Mouse (Mus musculus) 3T3-L1 (cell line): Measurements from ENCODE around the gene Clrn3.

Source experiments
- DNase-seq: peaks from one replicate; pipeline ENCODE4 v3.0.0-alpha.2; 2015; ENCODE audit warnings: low read depth, low spot score

Gene Clrn3

GRCm38 (mm10) chr7:135487423-135487822 is 41.0 kb downstream of the Clrn3 start:
- DNase-seq = peak; percentile 75

- DNase-seq = no peak
These were observed 41.6 kb downstream of the Clrn3 start for GRCm38 (mm10) chr7:135486645-135487382.

GRCm38 (mm10) chr7:135485796-135486410 is 42.6 kb downstream of the Clrn3 start:
- DNase-seq = no peak

GRCm38 (mm10) chr7:135485116-135485795 is 43.2 kb downstream of the Clrn3 start:
- no peak for DNase-seq

GRCm38 (mm10) chr7:135484341-135484740 is 44.1 kb downstream of the Clrn3 start:
- no peak for DNase-seq

- DNase-seq = no peak
These were observed 44.7 kb downstream of the Clrn3 start for GRCm38 (mm10) chr7:135483751-135484150.

- no peak for DNase-seq
These were observed 47.3 kb downstream of the Clrn3 start for GRCm38 (mm10) chr7:135481150-135481549.

GRCm38 (mm10) chr7:135479912-135480311 is 48.5 kb downstream of the Clrn3 start:
- DNase-seq = no peak

GRCm38 (mm10) chr7:135479322-135479880 is 49.1 kb downstream of the Clrn3 start:
- peak; percentile 88 for DNase-seq

GRCm38 (mm10) chr7:135477256-135477655 is 51.2 kb downstream of the Clrn3 start:
- no peak for DNase-seq

- DNase-seq = no peak
These were observed 52.5 kb downstream of the Clrn3 start for GRCm38 (mm10) chr7:135475981-135476380.

- DNase-seq = no peak
These were observed 58.1 kb downstream of the Clrn3 start for GRCm38 (mm10) chr7:135470319-135470718.

GRCm38 (mm10) chr7:135468631-135469030 is 59.8 kb downstream of the Clrn3 start:
- DNase-seq = no peak

- no peak for DNase-seq
These were observed 63.2 kb downstream of the Clrn3 start for GRCm38 (mm10) chr7:135465293-135465692.

GRCm38 (mm10) chr7:135464689-135465259 is 63.7 kb downstream of the Clrn3 start:
- peak; percentile 72 for DNase-seq
